In the genomic region with DNA sequence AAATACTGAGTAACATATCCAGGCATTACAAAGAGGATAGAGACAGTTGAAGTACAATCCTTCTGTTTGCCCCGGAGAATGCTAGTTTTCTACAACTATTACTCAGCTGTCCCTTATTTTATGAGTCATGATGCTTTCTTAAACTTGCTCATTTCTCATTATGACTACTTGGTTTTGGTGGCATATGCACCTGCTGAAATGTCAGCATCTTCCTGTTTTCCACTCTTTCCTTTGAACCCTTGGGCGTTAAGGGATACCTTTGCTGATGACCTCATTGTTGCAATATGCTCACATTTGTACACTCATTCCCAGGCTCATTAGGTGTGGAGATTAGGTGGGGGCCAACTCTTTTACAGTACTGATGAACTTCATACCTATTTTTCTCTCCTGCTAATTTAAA, we compare ENCODE assay signal across 1 mouse cellular context.
TF ChIP-seq lines count a peak whose summit lies in the region.

No protein-coding gene starts in this region.

TF ChIP-seq in CH12.LX, 34 proteins besides CTCF, POLR2A, EP300 and RAD21:
- TF ChIP-seq MXI1 (IDR thresholded peaks at IDR 0.05; ENCODE audit: low read depth, low read length) = no peak
- TF ChIP-seq MAX (IDR thresholded peaks at IDR 0.05; ENCODE audit: low read length) = no peak; the same call in 1 of the 2 replicates
- TF ChIP-seq KAT2A (IDR thresholded peaks at IDR 0.05; ENCODE audit: insufficient replicate concordance, low read length) = no peak
- no peak for TF ChIP-seq SMC3 (IDR thresholded peaks at IDR 0.05; ENCODE audit: low read depth, low read length)
- no peak for TF ChIP-seq ZNF384 (IDR thresholded peaks at IDR 0.05; ENCODE audit: low read depth, low read length)
- peak; percentile 97 for TF ChIP-seq ETS1 (conservative IDR thresholded peaks at IDR 0.05; ENCODE audit: low read depth, low read length)
- TF ChIP-seq JUN (IDR thresholded peaks at IDR 0.05; ENCODE audit: insufficient read depth, low read depth, low read length) = peak; percentile 100
- no peak for TF ChIP-seq ZC3H11A (IDR thresholded peaks at IDR 0.05; ENCODE audit: low read depth, low read length)
- TF ChIP-seq GABPA (IDR thresholded peaks at IDR 0.05; ENCODE audit: insufficient replicate concordance, low read depth, low read length) = no peak
- TF ChIP-seq BHLHE40 (IDR thresholded peaks at IDR 0.05; ENCODE audit: low read depth, low read length) = peak; percentile 85
- TF ChIP-seq E2F4 (IDR thresholded peaks at IDR 0.05; ENCODE audit: insufficient replicate concordance, low read depth, low read length) = no peak
- TF ChIP-seq CHD2 (IDR thresholded peaks at IDR 0.05; ENCODE audit: low read length) = peak; percentile 77
- peak; percentile 99 for TF ChIP-seq MEF2A (IDR thresholded peaks at IDR 0.05; ENCODE audit: borderline replicate concordance, low read depth, low read length)
- TF ChIP-seq TCF12 (IDR thresholded peaks at IDR 0.05; ENCODE audit: low read depth, low read length) = peak; percentile 98
- no peak for TF ChIP-seq PAX5 (IDR thresholded peaks at IDR 0.05; ENCODE audit: low read length)
- TF ChIP-seq JUND (conservative IDR thresholded peaks at IDR 0.05; ENCODE audit: low read depth, low read length) = peak; percentile 100
- no peak for TF ChIP-seq NELFE (IDR thresholded peaks at IDR 0.05; ENCODE audit: low read depth, low read length)
- no peak for TF ChIP-seq ZMIZ1 (IDR thresholded peaks at IDR 0.05; ENCODE audit: low read depth, low read length)
- TF ChIP-seq IRF4 (IDR thresholded peaks at IDR 0.05; ENCODE audit: low read depth, low read length) = peak; percentile 99
- TF ChIP-seq ZKSCAN1 (IDR thresholded peaks at IDR 0.05; ENCODE audit: borderline replicate concordance, low read depth, low read length) = no peak
- no peak for TF ChIP-seq TBP (conservative IDR thresholded peaks at IDR 0.05; ENCODE audit: low read depth, low read length)
- 0 out of 2 replicates have a peak, but pooled peaks have one; percentile 26 for TF ChIP-seq NRF1 (IDR thresholded peaks at IDR 0.05; ENCODE audit: low read depth, low read length)
- no peak for TF ChIP-seq MYC (IDR thresholded peaks at IDR 0.05; ENCODE audit: low read depth, low read length)
- no peak; the same call in 1 of the 2 replicates for TF ChIP-seq SIN3A (IDR thresholded peaks at IDR 0.05; ENCODE audit: low read length)
- TF ChIP-seq ELF1 (IDR thresholded peaks at IDR 0.05; ENCODE audit: low read depth, low read length) = peak; percentile 54; the same call in 1 of the 2 replicates
- TF ChIP-seq POLR2AphosphoS2 (IDR thresholded peaks at IDR 0.05; ENCODE audit: low read depth, low read length) = no peak
- TF ChIP-seq RCOR1 (conservative IDR thresholded peaks at IDR 0.05; ENCODE audit: low read depth, low read length) = peak; percentile 97
- no peak for TF ChIP-seq USF2 (conservative IDR thresholded peaks at IDR 0.05; ENCODE audit: low read depth, low read length)
- TF ChIP-seq USF1 (IDR thresholded peaks at IDR 0.05; ENCODE audit: low read depth, low read length) = no peak
- peak; percentile 84 for TF ChIP-seq MAFK (IDR thresholded peaks at IDR 0.05; ENCODE audit: insufficient replicate concordance, low read length)
- no peak for TF ChIP-seq HCFC1 (IDR thresholded peaks at IDR 0.05; ENCODE audit: low read depth, low read length)
- TF ChIP-seq UBTF (IDR thresholded peaks at IDR 0.05; ENCODE audit: low read depth, low read length) = peak; percentile 76; the same call in 1 of the 2 replicates
- 0 out of 2 replicates have a peak, but pooled peaks have one; percentile 28 for TF ChIP-seq MAZ (IDR thresholded peaks at IDR 0.05; ENCODE audit: low read depth, low read length)
